Mouse (Mus musculus): ENCODE measurements around the gene Ihh. TPM values are rescaled to one million over a fixed set of nuclear protein-coding genes. Genes with fewer than 3 reads are reported as not detected.

The Ihh gene
- polyA plus RNA-seq, 1 experiment from 2014 or later, result 29.2 TPM

DNA sequence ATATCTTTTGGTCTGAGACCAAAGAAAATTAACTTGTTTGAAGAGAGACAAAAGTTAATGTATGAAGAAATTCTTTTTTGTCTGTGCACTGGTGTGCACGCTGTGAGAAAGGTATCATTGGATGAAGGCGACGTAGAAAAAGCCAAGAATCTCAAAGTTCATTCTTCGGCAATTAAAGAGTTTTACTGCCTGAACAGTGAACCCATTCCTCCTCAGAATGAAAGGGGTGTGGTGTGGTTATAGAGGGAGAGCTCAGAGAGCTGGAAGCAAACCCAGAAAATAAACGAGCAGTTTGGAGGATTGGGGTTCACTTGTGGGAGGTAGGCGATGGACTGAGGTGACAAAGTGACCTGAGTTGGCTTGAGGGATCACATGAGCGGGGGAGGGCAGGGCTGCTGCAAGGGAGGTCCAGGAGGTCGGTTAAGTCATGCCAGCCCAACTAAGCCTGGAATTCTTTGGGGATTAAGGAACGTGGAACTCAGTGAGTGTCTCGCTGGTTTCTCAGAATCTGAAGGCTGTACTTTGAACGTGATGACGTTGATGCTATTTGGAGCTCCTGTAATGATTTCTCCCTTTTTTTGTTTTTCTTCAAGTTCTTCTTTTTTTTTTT lies 15.1 kb downstream of the Ihh start:
- Histone ChIP-seq H3K4me1 (ENCODE audit: control insufficient read depth, insufficient read depth, low read length) (no peaks in the 10 kb centered on the region), H3K27me3 (ENCODE audit: control insufficient read depth, insufficient read depth, low read length) (peaks cover 4% of the 10 kb centered on the region; the same call in 1 of the 2 replicates), H3K4me3 (ENCODE audit: low read depth, low read length) (no peak overlapping the region), H3K27ac (ENCODE audit: low read length) (no peak overlapping the region), H3K9ac (replicated peaks; ENCODE audit: low read depth, low read length) (no peak overlapping the region), H3K4me2 (replicated peaks; ENCODE audit: low read depth, low read length) (no peak overlapping the region), H3K36me3 (ENCODE audit: control insufficient read depth, insufficient read depth, low read length) (no peaks in the 10 kb centered on the region), H3K9me3 (ENCODE audit: control insufficient read depth, low read depth, low read length) (no peaks in the 10 kb centered on the region)
- WGBS, result 44% methylated on average over 12 of the region's 12 CpGs
- ATAC-seq (ENCODE audit: insufficient number of reproducible peaks, insufficient read depth, low FRiP score, low read depth), result no peak

DNA sequence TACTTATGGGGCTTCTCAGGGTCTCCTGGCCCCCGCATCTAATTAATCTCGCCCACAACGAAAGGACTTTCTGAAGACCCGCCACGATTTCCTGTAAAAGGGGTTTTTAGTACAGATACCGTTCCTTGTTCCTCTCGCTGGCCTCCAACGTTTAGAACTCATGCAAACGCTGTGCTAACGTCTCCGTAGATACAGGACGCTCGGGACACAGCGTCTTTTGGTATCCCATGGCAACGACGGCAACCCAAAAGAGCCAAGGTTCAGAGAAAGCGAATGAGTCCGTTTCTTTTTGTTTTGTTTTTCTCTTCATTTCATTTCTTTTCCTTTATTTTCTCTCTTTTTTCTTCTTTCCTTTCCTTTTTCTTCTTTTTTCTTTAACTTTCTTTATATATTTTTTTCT lies 16.1 kb downstream of the Ihh start, which contains the start of gene Cfap65:
Cfap65 (minus strand) TSS at position 198 of the 400 bp plus-strand sequence.
- Histone ChIP-seq H3K4me2 (replicated peaks; ENCODE audit: low read depth, low read length) (peak within 1 kb of the TSS; percentile 16; the same call in 1 of the 2 replicates), H3K36me3 (ENCODE audit: control insufficient read depth, insufficient read depth, low read length) (no peaks in the 10 kb centered on the region), H3K27ac (ENCODE audit: low read length) (no peak within 1 kb of the TSS), H3K4me3 (ENCODE audit: low read depth, low read length) (peak within 1 kb of the TSS; percentile 17; the same call in 1 of the 2 replicates), H3K4me1 (ENCODE audit: control insufficient read depth, insufficient read depth, low read length) (no peaks in the 10 kb centered on the region), H3K27me3 (ENCODE audit: control insufficient read depth, insufficient read depth, low read length) (peaks cover 4% of the 10 kb centered on the region; the same call in 1 of the 2 replicates), H3K9me3 (ENCODE audit: control insufficient read depth, low read depth, low read length) (no peaks in the 10 kb centered on the region), H3K9ac (replicated peaks; ENCODE audit: low read depth, low read length) (no peak within 1 kb of the TSS)
- 3% methylated on average over 18 of the region's 18 CpGs for WGBS
- no peak for ATAC-seq (ENCODE audit: insufficient number of reproducible peaks, insufficient read depth, low FRiP score, low read depth)

DNA sequence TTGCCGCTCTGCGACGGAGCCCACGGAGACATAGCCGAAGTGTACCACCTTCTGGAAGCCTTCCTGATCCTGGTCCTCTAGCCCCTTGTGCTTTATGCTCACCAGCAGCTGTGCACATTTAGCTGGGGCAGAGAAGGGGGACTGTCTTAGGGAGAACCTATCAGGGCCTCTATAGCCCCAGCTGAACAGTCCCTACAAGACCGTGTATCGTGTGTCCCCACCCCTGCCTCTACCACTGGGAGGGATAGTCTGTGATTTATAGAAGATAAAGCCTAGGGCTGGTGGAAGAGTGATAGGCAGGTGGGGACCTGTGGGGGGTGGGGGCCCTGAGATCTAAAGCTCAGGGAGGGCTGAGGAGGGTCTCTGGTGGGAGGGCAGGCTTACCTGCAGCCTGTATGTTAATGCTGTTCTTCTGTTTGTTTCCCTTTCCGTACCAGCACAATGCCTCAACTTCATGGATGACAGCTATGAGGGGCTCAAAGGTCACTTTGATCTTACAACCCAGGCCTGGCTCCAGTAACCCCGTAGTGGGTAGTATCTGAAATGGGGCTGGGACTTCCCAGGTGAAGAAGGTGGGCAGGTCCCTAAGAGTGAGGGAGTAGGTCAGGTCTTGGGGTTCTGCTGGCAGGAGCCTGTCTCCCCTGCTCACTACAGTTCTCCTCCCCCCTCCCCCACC lies 23.7 kb downstream of the Ihh start:
- 76% methylated on average over 9 of the region's 9 CpGs for WGBS
- Histone ChIP-seq H3K4me2 (replicated peaks; ENCODE audit: low read depth, low read length) (no peak overlapping the region), H3K27ac (ENCODE audit: low read length) (no peak overlapping the region), H3K4me3 (ENCODE audit: low read depth, low read length) (no peak overlapping the region), H3K27me3 (ENCODE audit: control insufficient read depth, insufficient read depth, low read length) (no peaks in the 10 kb centered on the region), H3K9ac (replicated peaks; ENCODE audit: low read depth, low read length) (no peak overlapping the region), H3K36me3 (ENCODE audit: control insufficient read depth, insufficient read depth, low read length) (no peaks in the 10 kb centered on the region), H3K9me3 (ENCODE audit: control insufficient read depth, low read depth, low read length) (no peaks in the 10 kb centered on the region), H3K4me1 (ENCODE audit: control insufficient read depth, insufficient read depth, low read length) (no peaks in the 10 kb centered on the region)
- ATAC-seq (ENCODE audit: insufficient number of reproducible peaks, insufficient read depth, low FRiP score, low read depth), result no peak

DNA sequence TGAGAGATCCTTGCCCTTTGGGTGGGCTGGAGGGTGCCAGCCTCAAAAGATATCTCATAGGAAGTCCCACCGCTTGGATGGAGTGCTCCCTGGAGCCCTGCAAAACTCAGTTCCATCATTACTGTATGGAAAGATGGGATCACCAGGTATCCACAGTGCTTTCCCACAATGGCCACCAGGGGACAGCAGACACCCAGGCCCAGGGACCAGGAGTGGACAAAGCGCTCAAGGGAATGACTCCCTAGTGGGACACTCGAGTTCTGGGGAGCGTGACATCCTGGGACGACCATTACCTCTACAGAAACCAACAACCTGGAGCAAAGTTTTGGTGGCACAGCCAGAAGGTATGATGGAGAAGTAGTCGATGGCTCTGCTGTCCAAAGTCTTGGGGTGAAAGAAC lies 24.8 kb downstream of the Ihh start:
- ATAC-seq (ENCODE audit: insufficient number of reproducible peaks, insufficient read depth, low FRiP score, low read depth), result 0 out of 2 replicates have a peak, but pooled peaks have one; percentile 29
- Histone ChIP-seq H3K4me3 (ENCODE audit: low read depth, low read length) (no peak overlapping the region), H3K27ac (ENCODE audit: low read length) (no peak overlapping the region), H3K36me3 (ENCODE audit: control insufficient read depth, insufficient read depth, low read length) (no peaks in the 10 kb centered on the region), H3K27me3 (ENCODE audit: control insufficient read depth, insufficient read depth, low read length) (no peaks in the 10 kb centered on the region), H3K4me2 (replicated peaks; ENCODE audit: low read depth, low read length) (no peak overlapping the region), H3K9ac (replicated peaks; ENCODE audit: low read depth, low read length) (no peak overlapping the region), H3K9me3 (ENCODE audit: control insufficient read depth, low read depth, low read length) (no peaks in the 10 kb centered on the region), H3K4me1 (ENCODE audit: control insufficient read depth, insufficient read depth, low read length) (no peaks in the 10 kb centered on the region)
- 31% methylated on average over 6 of the region's 6 CpGs for WGBS

DNA sequence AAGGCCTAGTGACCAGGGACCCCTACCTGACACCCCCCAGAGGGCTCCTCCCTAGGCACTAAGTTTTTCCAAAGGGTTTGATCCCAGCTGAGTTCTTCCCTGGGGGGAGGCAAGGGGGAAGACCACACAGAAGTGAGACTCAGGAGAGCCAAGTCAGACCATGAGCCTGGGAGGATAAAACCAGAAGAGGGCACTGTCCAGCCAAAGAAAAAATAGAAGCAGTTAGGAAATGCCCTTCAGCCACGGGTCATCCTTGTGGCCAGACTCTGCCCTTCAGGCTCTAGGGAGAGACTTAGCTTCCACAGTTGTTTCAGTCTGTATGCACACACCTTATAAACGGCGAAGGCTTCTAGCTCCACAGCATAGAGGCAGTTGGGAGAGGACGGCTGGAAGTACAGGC lies 27.0 kb downstream of the Ihh start:
- Histone ChIP-seq H3K27me3 (ENCODE audit: control insufficient read depth, insufficient read depth, low read length) (no peaks in the 10 kb centered on the region), H3K9ac (replicated peaks; ENCODE audit: low read depth, low read length) (no peak overlapping the region), H3K36me3 (ENCODE audit: control insufficient read depth, insufficient read depth, low read length) (no peaks in the 10 kb centered on the region), H3K4me3 (ENCODE audit: low read depth, low read length) (no peak overlapping the region), H3K27ac (ENCODE audit: low read length) (no peak overlapping the region), H3K4me1 (ENCODE audit: control insufficient read depth, insufficient read depth, low read length) (no peaks in the 10 kb centered on the region), H3K9me3 (ENCODE audit: control insufficient read depth, low read depth, low read length) (no peaks in the 10 kb centered on the region), H3K4me2 (replicated peaks; ENCODE audit: low read depth, low read length) (no peak overlapping the region)
- ATAC-seq (ENCODE audit: insufficient number of reproducible peaks, insufficient read depth, low FRiP score, low read depth), result no peak
- 59% methylated on average over 4 of the region's 4 CpGs for WGBS

DNA sequence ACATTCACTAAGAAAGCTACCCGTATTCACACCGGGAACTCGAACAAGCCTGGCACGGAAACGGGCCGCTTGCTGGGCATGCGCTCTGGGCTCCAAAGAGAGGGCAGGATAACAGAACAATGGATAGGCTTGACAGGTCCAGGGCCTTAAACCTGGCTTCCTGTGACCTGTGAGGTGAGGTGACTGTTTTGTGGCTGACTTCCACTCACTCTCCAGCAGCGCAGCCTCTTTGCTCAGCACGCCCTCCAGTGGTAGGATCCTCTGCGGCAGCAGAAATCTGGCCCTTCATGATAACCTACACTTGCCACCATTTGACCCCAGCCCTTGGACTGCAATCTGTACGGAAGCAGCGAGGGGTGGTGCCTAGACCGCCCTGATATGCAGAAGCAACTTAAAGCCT lies 35.8 kb downstream of the Ihh start:
- Histone ChIP-seq H3K36me3 (ENCODE audit: control insufficient read depth, insufficient read depth, low read length) (no peaks in the 10 kb centered on the region), H3K9me3 (ENCODE audit: control insufficient read depth, low read depth, low read length) (no peaks in the 10 kb centered on the region), H3K27ac (ENCODE audit: low read length) (no peak overlapping the region), H3K4me1 (ENCODE audit: control insufficient read depth, insufficient read depth, low read length) (no peaks in the 10 kb centered on the region), H3K27me3 (ENCODE audit: control insufficient read depth, insufficient read depth, low read length) (no peaks in the 10 kb centered on the region), H3K4me3 (ENCODE audit: low read depth, low read length) (no peak overlapping the region), H3K4me2 (replicated peaks; ENCODE audit: low read depth, low read length) (no peak overlapping the region), H3K9ac (replicated peaks; ENCODE audit: low read depth, low read length) (no peak overlapping the region)
- WGBS, result 27% methylated on average over 13 of the region's 13 CpGs
- 0 out of 2 replicates have a peak, but pooled peaks have one; percentile 56 for ATAC-seq (ENCODE audit: insufficient number of reproducible peaks, insufficient read depth, low FRiP score, low read depth)

DNA sequence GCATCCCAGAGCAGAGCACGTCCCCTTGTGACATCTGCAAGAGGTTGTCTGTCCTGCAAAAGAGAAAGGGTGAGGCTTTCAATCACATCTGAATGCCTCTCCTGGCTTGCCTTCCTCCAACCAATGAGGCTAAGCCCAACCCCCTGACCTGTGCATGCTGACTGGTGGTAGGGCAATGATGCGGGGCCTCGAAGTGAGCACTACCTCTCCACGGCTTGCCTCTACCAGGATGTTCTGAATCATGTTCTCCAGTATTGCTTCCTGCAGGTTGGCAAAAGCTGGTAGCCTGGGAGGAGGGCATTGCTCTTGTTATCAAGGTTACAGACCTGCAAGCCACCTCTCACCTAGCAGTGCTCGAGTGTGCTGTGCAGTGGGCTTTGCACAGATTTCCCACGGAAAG lies 49.3 kb downstream of the Ihh start:
- no peak for ATAC-seq (ENCODE audit: insufficient number of reproducible peaks, insufficient read depth, low FRiP score, low read depth)
- WGBS, result 15% methylated on average over 6 of the region's 6 CpGs
- Histone ChIP-seq H3K9ac (replicated peaks; ENCODE audit: low read depth, low read length) (no peak overlapping the region), H3K9me3 (ENCODE audit: control insufficient read depth, low read depth, low read length) (no peaks in the 10 kb centered on the region), H3K4me1 (ENCODE audit: control insufficient read depth, insufficient read depth, low read length) (no peaks in the 10 kb centered on the region), H3K36me3 (ENCODE audit: control insufficient read depth, insufficient read depth, low read length) (no peaks in the 10 kb centered on the region), H3K4me3 (ENCODE audit: low read depth, low read length) (no peak overlapping the region), H3K4me2 (replicated peaks; ENCODE audit: low read depth, low read length) (no peak overlapping the region), H3K27me3 (ENCODE audit: control insufficient read depth, insufficient read depth, low read length) (peaks cover 8% of the 10 kb centered on the region), H3K27ac (ENCODE audit: low read length) (no peak overlapping the region)

DNA sequence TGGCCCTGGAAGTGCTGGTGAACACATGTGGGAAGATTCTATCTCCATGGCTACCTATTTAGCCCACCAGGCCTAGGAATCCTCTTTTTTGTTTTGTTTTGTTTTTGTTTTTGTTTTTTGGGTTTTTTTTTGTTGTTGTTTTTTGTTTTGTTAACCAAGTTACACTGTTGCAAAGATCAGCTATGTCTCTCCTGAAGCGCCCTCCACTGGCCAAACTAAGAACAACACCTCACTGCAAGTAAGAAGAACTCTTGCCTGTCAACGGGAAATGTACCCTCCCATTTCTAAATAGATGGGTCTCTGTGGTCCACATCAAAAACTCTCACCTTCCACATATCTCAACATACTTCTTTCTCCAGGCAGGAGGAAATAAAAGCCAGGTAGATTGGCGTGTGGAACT lies 49.8 kb downstream of the Ihh start:
- WGBS, result 4% methylated on average over 3 of the region's 3 CpGs
- ATAC-seq (ENCODE audit: insufficient number of reproducible peaks, insufficient read depth, low FRiP score, low read depth), result no peak
- peaks cover 8% of the 10 kb centered on the region for H3K27me3 ChIP-seq (ENCODE audit: control insufficient read depth, insufficient read depth, low read length)

More for the DNA sequence above, 49.8 kb downstream of the Ihh start:
- Histone ChIP-seq H3K36me3 (ENCODE audit: control insufficient read depth, insufficient read depth, low read length) (no peaks in the 10 kb centered on the region), H3K27ac (ENCODE audit: low read length) (no peak overlapping the region), H3K9ac (replicated peaks; ENCODE audit: low read depth, low read length) (no peak overlapping the region), H3K9me3 (ENCODE audit: control insufficient read depth, low read depth, low read length) (no peaks in the 10 kb centered on the region), H3K4me3 (ENCODE audit: low read depth, low read length) (no peak overlapping the region), H3K4me1 (ENCODE audit: control insufficient read depth, insufficient read depth, low read length) (no peaks in the 10 kb centered on the region), H3K4me2 (replicated peaks; ENCODE audit: low read depth, low read length) (no peak overlapping the region)
